ENCODE assay signal across 8 mouse cellular contexts in the genomic region with DNA sequence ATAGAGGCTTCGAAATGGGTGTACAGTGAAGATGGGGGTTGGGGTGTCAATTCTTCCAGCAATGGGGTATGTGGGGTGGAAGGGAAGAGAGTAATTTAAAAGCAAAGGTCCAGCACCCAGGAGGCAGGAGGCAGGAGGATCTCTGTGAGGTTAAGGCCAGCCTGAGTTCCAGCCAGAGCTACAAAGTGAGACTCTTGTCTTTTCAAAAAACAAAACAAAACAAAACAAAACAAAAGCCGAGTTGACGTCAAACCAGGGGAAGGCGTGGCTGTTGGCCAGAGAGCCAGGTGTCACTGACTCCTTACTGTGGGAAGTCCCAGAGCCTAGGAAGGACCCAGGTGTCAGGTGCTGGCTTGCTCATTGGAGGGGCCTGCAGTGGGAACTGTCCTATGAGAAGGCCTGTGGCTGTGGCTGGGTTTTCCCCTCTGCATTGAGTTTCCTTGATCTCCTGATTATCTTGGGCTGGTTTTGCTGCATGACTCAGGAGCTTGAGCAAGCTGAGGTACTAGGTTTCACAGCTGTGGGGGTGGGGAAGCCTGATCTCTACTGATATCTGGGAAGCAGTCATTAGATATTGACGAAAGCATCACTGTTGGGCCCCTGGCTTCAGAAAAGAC. TPM values are rescaled to one million over a fixed set of nuclear protein-coding genes. Genes with fewer than 3 reads are reported as not detected.
DNase-seq lines count a peak whose midpoint lies in the region; ATAC-seq lines count a peak whose summit lies in the region.

No protein-coding gene starts in this region.

- no peak for ATAC-seq in embryonic facial prominence, embryonic 13.5 days (ENCODE audit: insufficient number of reproducible peaks, insufficient read depth, low FRiP score, low TSS enrichment, low read depth)

- peaks cover 36% of the 10 kb centered on the region for H3K4me1 ChIP-seq in embryonic facial prominence, embryonic 13.5 days

- peak; percentile 31 for DNase-seq in spleen, adult 12 weeks (ENCODE audit: low spot score)
- no peak for DNase-seq in spleen, postnatal 14 days (ENCODE audit: low spot score in 2 of 2)
- peak; percentile 36 for DNase-seq in lung, postnatal 10 days
- DNase-seq in urinary bladder, adult 2 months (ENCODE audit: low spot score) = peak; percentile 49
- no peak for DNase-seq in cerebellum, postnatal 10 days
- no peak for DNase-seq in heart, postnatal 14 days
- no peak for DNase-seq in cerebellum, adult 9-10 months

- H3K36me3 ChIP-seq in embryonic facial prominence, embryonic 13.5 days = no peaks in the 10 kb centered on the region

- H3K4me3 ChIP-seq in embryonic facial prominence, embryonic 13.5 days = no peak overlapping the region

- no peaks in the 10 kb centered on the region for H3K9me3 ChIP-seq in embryonic facial prominence, embryonic 13.5 days

- no peak overlapping the region for H3K9ac ChIP-seq in embryonic facial prominence, embryonic 13.5 days

- no peak overlapping the region for H3K4me2 ChIP-seq in embryonic facial prominence, embryonic 13.5 days

- H3K27ac ChIP-seq in embryonic facial prominence, embryonic 13.5 days = peak overlapping the region; percentile 45

- WGBS in embryonic facial prominence, embryonic 13.5 days = 74% methylated on average over 5 of the region's 5 CpGs

- intact Hi-C loops in heart, postnatal 14 days (cut with DNase I) = loop anchor here (2.0 kb wide), 1 partner anchor 25 kb away; no protein-coding TSS in a partner anchor

- no peaks in the 10 kb centered on the region for H3K27me3 ChIP-seq in embryonic facial prominence, embryonic 13.5 days

RNA-seq across cellular contexts. Expression of gene Ptp4a2, which starts 17.2 kb away (rescaled TPM):
- polyA plus RNA-seq in embryonic facial prominence, embryonic 13.5 days (2015; fragmentation: Nextera tagmentation; extraction: Ambion mirVana) = 318 and 325 TPM in 2 replicates
- polyA plus RNA-seq in urinary bladder, adult 2 months (2012; rRNA removed) = 121 and 139 TPM in 2 replicates
- total RNA-seq in heart, postnatal 14 days (2021) = 100 to 1,000 TPM; 212 to 215 TPM

RNA-seq across cellular contexts. Expression of gene Khdrbs1, which starts 51.7 kb away (rescaled TPM):
- 143 and 152 TPM in 2 replicates for polyA plus RNA-seq in embryonic facial prominence, embryonic 13.5 days (2015; fragmentation: Nextera tagmentation; extraction: Ambion mirVana)
- polyA plus RNA-seq in urinary bladder, adult 2 months (2012; rRNA removed) = 21.7 and 39.0 TPM in 2 replicates
- total RNA-seq in heart, postnatal 14 days (2021) = 10 to 100 TPM; 44.2 to 49.3 TPM

Comparison
In these comparisons a context has a peak if more than half of its experiments do, and no peak if none do; other contexts are left out.
1. DNase-seq: peak in spleen, adult 12 weeks (single experiment), lung, postnatal 10 days (single experiment) and urinary bladder, adult 2 months (single experiment); none in spleen, postnatal 14 days (0 of 2), cerebellum, postnatal 10 days (0 of 2), heart, postnatal 14 days (0 of 2) and cerebellum, adult 9-10 months (single experiment).